Mouse (Mus musculus): ENCODE results near the gene Fkbp2.

DNA sequence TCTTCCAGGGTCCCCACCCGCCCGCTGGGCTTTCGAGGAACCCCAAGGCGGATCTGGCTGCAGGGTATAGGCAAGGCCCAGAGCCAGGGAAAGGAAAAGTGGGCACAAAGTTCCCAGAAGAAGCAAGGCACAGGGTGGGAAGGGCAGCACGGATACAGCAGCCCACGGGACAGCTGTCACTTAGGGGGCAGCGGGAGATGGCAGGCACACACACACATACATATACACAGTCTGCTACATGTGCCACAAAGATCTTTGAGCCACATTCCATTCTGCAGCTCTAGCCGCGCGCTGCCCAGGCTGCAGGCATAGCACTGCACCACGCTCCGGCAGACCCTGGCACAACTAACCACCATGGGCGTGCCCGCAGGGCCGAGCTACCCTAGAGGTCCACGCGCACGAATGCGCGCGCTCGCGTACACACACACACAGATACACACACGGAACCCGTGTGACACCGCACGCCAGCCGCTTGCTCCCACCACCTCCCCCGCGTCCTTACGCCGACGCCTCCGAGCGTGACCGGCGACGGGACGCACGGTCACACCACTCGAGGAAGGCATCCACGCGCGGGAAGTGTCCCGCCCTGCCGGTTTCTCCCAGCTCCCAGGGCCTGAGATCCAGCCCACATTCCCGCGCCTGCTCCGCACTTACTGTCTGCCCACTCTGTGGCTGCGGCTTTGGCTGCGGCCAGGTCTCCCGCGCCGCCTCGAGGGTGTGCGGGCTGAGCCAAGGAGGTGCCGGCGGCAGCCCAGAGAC is 46.7 kb downstream of the Fkbp2 start:
- TF ChIP-seq CTCF (conservative IDR thresholded peaks at IDR 0.05; ENCODE audit: low read length) (no peak), NANOG (IDR thresholded peaks at IDR 0.05; ENCODE audit: borderline replicate concordance, low read length) (no peak), POU5F1 (IDR thresholded peaks at IDR 0.05; ENCODE audit: borderline replicate concordance, low read length) (no peak)
